Mouse (Mus musculus) MEL (cell line): Measurements from ENCODE around the gene Rps6kb2. TPM values are rescaled to one million over a fixed set of nuclear protein-coding genes. Genes with fewer than 3 reads are reported as not detected.

Experiments
- DNase-seq: peaks from one replicate; pipeline ENCODE4 v3.0.0; 2011; ENCODE audit warnings: low read depth, low spot score
- H3K27ac ChIP-seq: 2 replicates; pipeline ENCODE4 v1.5.1; 2012; ENCODE audit warnings: low read depth, mild to moderate bottlenecking, control low read depth, low read length, moderate library complexity; ENCODE audit not compliant: control insufficient read depth
- H3K27me3 ChIP-seq, 2 experiments: fragments of 150-350 bp in 1 of 2; sonication (generic) in 1 of 2; 2 replicates each; pipeline ENCODE4 v1.6.1; 2012; ENCODE audit warnings: low read length in 2 of 2, mild to moderate bottlenecking in 2 of 2, improper control_type of control experiment in 1 of 2, moderate library complexity in 1 of 2; ENCODE audit not compliant: insufficient read depth in 2 of 2, control insufficient read depth in 1 of 2
- H3K36me3 ChIP-seq, 2 experiments: 2 replicates each; pipeline ENCODE4 v1.6.1; 2012 to 2014; ENCODE audit warnings: low read length in 2 of 2, improper control_type of control experiment in 1 of 2, inconsistent platforms in 1 of 2, mild to moderate bottlenecking in 1 of 2; ENCODE audit not compliant: insufficient read depth in 2 of 2, control insufficient read depth in 1 of 2
- H3K4me1 ChIP-seq, 2 experiments: fragments of 150-350 bp in 1 of 2; sonication (generic) in 1 of 2; 2 replicates each; pipeline ENCODE4 v1.6.1; 2012; ENCODE audit warnings: low read length in 2 of 2, improper control_type of control experiment in 1 of 2, mild to moderate bottlenecking in 1 of 2; ENCODE audit not compliant: insufficient read depth in 2 of 2, control insufficient read depth in 1 of 2
- H3K4me3 ChIP-seq, 2 experiments: fragments of 150-350 bp in 1 of 2; sonication (generic) in 1 of 2; 2 replicates each; pipeline ENCODE4 v1.5.1; 2012; ENCODE audit warnings: low read depth in 2 of 2, low read length in 2 of 2, mild to moderate bottlenecking in 2 of 2, moderate library complexity in 2 of 2, control low read depth in 1 of 2, improper control_type of control experiment in 1 of 2; ENCODE audit not compliant: control insufficient read depth in 1 of 2, insufficient read depth in 1 of 2
- H3K79me2 ChIP-seq: 2 replicates; pipeline ENCODE4 v1.6.1; 2012; ENCODE audit warnings: mild to moderate bottlenecking, low read length, moderate library complexity; ENCODE audit not compliant: control insufficient read depth, poor library complexity, insufficient read depth
- H3K9ac ChIP-seq: 2 replicates; pipeline ENCODE4 v1.6.1; 2012; ENCODE audit warnings: low read depth, mild to moderate bottlenecking, control low read depth, low read length, moderate library complexity; ENCODE audit not compliant: control insufficient read depth, poor library complexity, severe bottlenecking
- H3K9me3 ChIP-seq: fragments of 150-350 bp; sonication (generic); replicated peaks from 2 replicates; pipeline ENCODE4 v1.6.1; 2012; ENCODE audit warnings: mild to moderate bottlenecking, low read length, improper control_type of control experiment, moderate library complexity; ENCODE audit not compliant: insufficient read depth
- CHD2 ChIP-seq: IDR thresholded peaks from 2 replicates; pipeline ENCODE4 v1.6.1; 2011; ENCODE audit warnings: low read length, improper control_type of control experiment
- E2F4 ChIP-seq: IDR thresholded peaks from 2 replicates; pipeline ENCODE4 v1.6.1; 2011; ENCODE audit warnings: low read depth, low read length, improper control_type of control experiment, borderline replicate concordance
- ELF1 ChIP-seq: IDR thresholded peaks from 2 replicates; pipeline ENCODE4 v1.6.1; 2014; ENCODE audit warnings: low read depth, mild to moderate bottlenecking, inconsistent platforms, low read length, improper control_type of control experiment, moderate library complexity
- ETS1 ChIP-seq: IDR thresholded peaks from 2 replicates; pipeline ENCODE4 v1.6.1; 2012; ENCODE audit warnings: low read depth, mild to moderate bottlenecking, inconsistent platforms, low read length, improper control_type of control experiment, moderate library complexity
- GABPA ChIP-seq: IDR thresholded peaks from 2 replicates; pipeline ENCODE4 v1.6.1; 2012; ENCODE audit warnings: low read depth, mild to moderate bottlenecking, inconsistent platforms, low read length, improper control_type of control experiment, moderate library complexity
- GATA1 ChIP-seq: IDR thresholded peaks from 2 replicates; pipeline ENCODE4 v1.6.1; 2011; ENCODE audit warnings: low read depth, low read length, improper control_type of control experiment
- KAT2A ChIP-seq: conservative IDR thresholded peaks from 2 replicates; pipeline ENCODE4 v1.6.1; 2012; ENCODE audit warnings: low read depth, low read length, improper control_type of control experiment, inconsistent platforms
- MAFK ChIP-seq: IDR thresholded peaks from 2 replicates; pipeline ENCODE4 v1.6.1; 2011; ENCODE audit warnings: low read depth, mild to moderate bottlenecking, low read length, improper control_type of control experiment, borderline replicate concordance
- MAX ChIP-seq: IDR thresholded peaks from 2 replicates; pipeline ENCODE4 v1.6.1; 2011; ENCODE audit warnings: low read length, improper control_type of control experiment
- MAZ ChIP-seq: IDR thresholded peaks from 2 replicates; pipeline ENCODE4 v1.6.1; 2012; ENCODE audit warnings: low read depth, mild to moderate bottlenecking, inconsistent platforms, low read length, improper control_type of control experiment
- MEF2A ChIP-seq: IDR thresholded peaks from 2 replicates; pipeline ENCODE4 v1.6.1; 2014; ENCODE audit warnings: low read depth, mild to moderate bottlenecking, inconsistent platforms, low read length, improper control_type of control experiment; ENCODE audit not compliant: poor library complexity, insufficient replicate concordance, severe bottlenecking; ENCODE audit errors: extremely low read depth
- MYC ChIP-seq: IDR thresholded peaks from 2 replicates; pipeline ENCODE4 v1.6.1; 2011; ENCODE audit warnings: low read depth, mild to moderate bottlenecking, low read length, improper control_type of control experiment, moderate library complexity
- NELFE ChIP-seq: IDR thresholded peaks from 2 replicates; pipeline ENCODE4 v1.6.1; 2011; ENCODE audit warnings: low read depth, low read length, improper control_type of control experiment
- NRF1 ChIP-seq: IDR thresholded peaks from 2 replicates; pipeline ENCODE4 v1.6.1; 2014; ENCODE audit warnings: low read depth, mild to moderate bottlenecking, inconsistent platforms, low read length, improper control_type of control experiment, moderate library complexity; ENCODE audit not compliant: poor library complexity, insufficient read depth, severe bottlenecking
- POLR2A ChIP-seq, 2 experiments: IDR thresholded peaks; 2 replicates each; pipeline ENCODE4 v1.6.1; 2011 to 2012; ENCODE audit warnings: low read length in 2 of 2, mild to moderate bottlenecking in 2 of 2, control low read depth in 1 of 2, improper control_type of control experiment in 1 of 2, low read depth in 1 of 2, moderate library complexity in 1 of 2; ENCODE audit not compliant: control insufficient read depth in 1 of 2, insufficient read depth in 1 of 2, poor library complexity in 1 of 2
- RAD21 ChIP-seq: IDR thresholded peaks from 2 replicates; pipeline ENCODE4 v1.6.1; 2011; ENCODE audit warnings: mild to moderate bottlenecking, low read depth, low read length, improper control_type of control experiment
- TAL1 ChIP-seq: IDR thresholded peaks from 2 replicates; pipeline ENCODE4 v1.6.1; 2012; ENCODE audit warnings: mild to moderate bottlenecking, inconsistent platforms, low read length, moderate library complexity, mixed read lengths
- TCF12 ChIP-seq: IDR thresholded peaks from 2 replicates; pipeline ENCODE4 v1.6.1; 2014; ENCODE audit warnings: low read depth, mild to moderate bottlenecking, inconsistent platforms, low read length, improper control_type of control experiment, moderate library complexity
- UBTF ChIP-seq: IDR thresholded peaks from 2 replicates; pipeline ENCODE4 v1.6.1; 2012; ENCODE audit warnings: low read depth, mild to moderate bottlenecking, inconsistent platforms, low read length, improper control_type of control experiment, moderate library complexity, borderline replicate concordance; ENCODE audit not compliant: insufficient read depth
- USF1 ChIP-seq: IDR thresholded peaks from 2 replicates; pipeline ENCODE4 v1.6.1; 2014; ENCODE audit warnings: low read depth, mild to moderate bottlenecking, inconsistent platforms, low read length, improper control_type of control experiment, moderate library complexity
- ZC3H11A ChIP-seq: IDR thresholded peaks from 2 replicates; pipeline ENCODE4 v1.6.1; 2012; ENCODE audit warnings: low read depth, mild to moderate bottlenecking, inconsistent platforms, low read length, improper control_type of control experiment
- ZMIZ1 ChIP-seq: IDR thresholded peaks from 2 replicates; pipeline ENCODE4 v1.6.1; 2012; ENCODE audit warnings: low read depth, mild to moderate bottlenecking, inconsistent platforms, low read length, improper control_type of control experiment, moderate library complexity
- polyA plus RNA-seq, 2 experiments: library from polyadenylated mRNA; stranded (reverse) in 1 of 2; unstranded in 1 of 2; fragments of >175 nt in 1 of 2; fragments of >200 nt in 1 of 2; gene quantifications; 2 replicates each; pipeline versions ENCODE4 v1.2.1 to v1.2.4; 2012; ENCODE audit warnings: low replicate concordance in 2 of 2, low read depth in 1 of 2; ENCODE audit not compliant: insufficient read length in 2 of 2, insufficient read depth in 1 of 2, missing spikeins in 1 of 2
- total RNA-seq: library from RNA; depleted of rRNA; stranded (reverse); fragments of 300-350 nt; gene quantifications from 2 replicates; pipeline ENCODE4 v1.2.3, GENCODE M21; 2012

The Rps6kb2 gene
- total and polyA plus RNA-seq, 3 experiments = 8.7 to 19.8 TPM; not detected in 1

DNA sequence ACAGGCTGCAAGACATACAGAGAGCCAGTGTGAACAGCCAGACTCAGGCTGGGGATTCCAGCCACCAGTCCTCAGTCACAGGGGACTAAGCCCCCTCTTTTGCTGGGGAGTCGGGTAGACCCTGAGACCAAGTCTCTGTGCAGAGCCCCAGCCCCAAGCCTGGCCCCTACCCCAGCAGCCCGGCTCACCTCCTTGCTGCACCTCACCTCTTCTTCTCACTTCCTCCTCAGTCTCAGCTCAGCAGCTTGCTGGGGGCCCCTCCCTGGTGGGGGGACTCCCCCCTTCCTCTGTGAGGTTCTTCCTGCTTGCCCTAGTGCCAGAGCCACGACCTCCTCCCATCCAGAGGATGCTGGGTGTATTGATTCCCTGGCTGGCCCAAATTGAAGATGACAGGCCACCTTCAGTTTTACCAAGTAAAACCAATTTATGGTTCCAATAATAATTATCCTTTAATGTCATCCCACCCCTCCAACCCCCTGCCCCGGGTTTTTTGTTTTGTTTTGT is 27.7 kb upstream of the Rps6kb2 start, which contains the start of gene Tbc1d10c (continued):
- TF ChIP-seq ZC3H11A (no peak), TAL1 (no peak), UBTF (no peak), POLR2A (IDR thresholded peaks at IDR 0.05; ENCODE audit: control insufficient read depth in 1 of 2, insufficient read depth in 1 of 2, low read depth in 1 of 2, low read length in 2 of 2, poor library complexity in 1 of 2) (peak; percentile 54 to 57; a peak in 2 of 4 replicates), MAX (no peak), MAFK (no peak)
- TF ChIP-seq, all 39 proteins: peak for 9

DNA sequence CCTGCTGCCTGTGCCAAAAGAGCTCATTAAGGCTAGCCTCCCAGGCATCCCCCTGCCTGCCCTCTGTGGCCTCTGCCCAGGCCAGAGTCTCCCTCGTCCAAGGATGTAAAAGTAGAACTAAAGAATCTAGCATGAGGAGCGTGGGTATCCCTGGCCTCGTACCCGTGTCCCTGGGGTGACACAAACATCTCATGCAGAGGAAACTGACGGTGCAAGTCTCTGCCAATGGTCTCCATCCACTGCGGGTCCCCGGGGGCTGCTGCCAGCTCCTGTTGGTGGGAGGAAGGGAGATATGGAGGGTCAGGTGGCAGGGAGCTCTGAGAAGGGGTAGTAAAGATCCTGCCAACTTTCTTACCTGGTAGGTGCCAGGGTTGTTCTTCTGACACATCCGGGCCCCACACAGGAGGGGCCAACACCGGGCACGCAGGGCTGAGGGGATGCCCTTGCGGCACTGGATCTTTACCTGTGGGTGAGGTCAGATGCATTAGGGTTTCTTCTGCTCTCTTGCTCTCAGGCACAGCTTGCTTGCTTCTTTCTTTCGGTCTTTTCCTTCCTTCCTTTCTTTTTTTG is 26.0 kb upstream of the Rps6kb2 start:
- no peaks in the 10 kb centered on the region for H3K27me3 ChIP-seq
- no peak for TF ChIP-seq GATA1
- no peak for TF ChIP-seq MYC
- TF ChIP-seq USF1 = no peak
- TF ChIP-seq ETS1 = no peak
- no peak for TF ChIP-seq NELFE
- TF ChIP-seq E2F4 = no peak
- TF ChIP-seq NRF1 = no peak
- no peak for TF ChIP-seq ZC3H11A
- TF ChIP-seq TAL1 = no peak
- TF ChIP-seq ELF1 = no peak
- no peak for TF ChIP-seq TCF12
- TF ChIP-seq MAX = no peak
- peaks cover 0 to 15% of the 10 kb centered on the region in 2 experiments; a peak in 3 of 4 replicates for H3K36me3 ChIP-seq
- H3K79me2 ChIP-seq = peaks cover 25% of the 10 kb centered on the region
- DNase-seq = no peak
- no peaks in the 10 kb centered on the region for H3K9me3 ChIP-seq
- no peak overlapping the region for H3K4me3 ChIP-seq
- H3K4me1 ChIP-seq = peaks cover 6 to 17% of the 10 kb centered on the region in 2 experiments
- H3K9ac ChIP-seq = no peak overlapping the region
- H3K27ac ChIP-seq = no peak overlapping the region

DNA sequence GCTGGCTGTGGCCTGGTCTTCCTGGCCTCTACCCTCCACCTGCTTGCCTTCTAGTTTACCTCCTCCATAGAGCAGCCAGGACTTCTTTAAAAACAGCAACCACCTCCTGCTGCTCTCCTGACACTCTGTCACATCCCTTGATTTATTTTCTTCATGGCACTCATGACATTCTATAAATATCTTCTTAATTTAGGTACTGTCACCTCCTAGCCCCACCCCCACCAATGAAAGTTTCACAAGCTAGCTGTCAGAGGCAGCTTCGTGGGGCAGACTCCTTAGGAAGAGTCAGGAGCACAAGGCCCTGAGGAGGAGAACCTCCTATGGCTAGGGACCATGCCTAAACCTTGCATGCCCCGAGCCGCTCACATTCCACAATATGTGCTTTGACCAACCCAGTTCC is 24.1 kb upstream of the Rps6kb2 start:
- peaks cover 9% of the 10 kb centered on the region for H3K79me2 ChIP-seq
- peaks cover 2 to 4% of the 10 kb centered on the region in 2 experiments; a peak in 2 of 4 replicates for H3K4me1 ChIP-seq
- H3K36me3 ChIP-seq = peaks cover 0 to 4% of the 10 kb centered on the region in 2 experiments; a peak in 2 of 4 replicates
- H3K9me3 ChIP-seq = no peaks in the 10 kb centered on the region
- no peak overlapping the region for H3K9ac ChIP-seq
- H3K4me3 ChIP-seq = no peak overlapping the region
- DNase-seq = no peak
- no peaks in the 10 kb centered on the region for H3K27me3 ChIP-seq
- no peak for TF ChIP-seq CHD2
- TF ChIP-seq RAD21 = no peak
- no peak for TF ChIP-seq ETS1
- TF ChIP-seq ZMIZ1 = no peak
- no peak for TF ChIP-seq MEF2A
- TF ChIP-seq ELF1 = no peak
- TF ChIP-seq USF1 = no peak
- TF ChIP-seq GABPA = no peak
- no peak for TF ChIP-seq KAT2A
- no peak for TF ChIP-seq MAZ
- no peak for TF ChIP-seq MYC
- H3K27ac ChIP-seq = no peak overlapping the region
